Mouse (Mus musculus) embryonic facial prominence, embryonic 12.5 days (tissue): Measurements from ENCODE around the gene Lgr5. TPM values are rescaled to one million over a fixed set of nuclear protein-coding genes. Genes with fewer than 3 reads are reported as not detected.

Experiments used
- ATAC-seq: fragments of 200-750 bp; cut with Nextera tagmentation; 2 replicates; pipeline ENCODE4 v1.8.0; 2017; ENCODE audit not compliant: insufficient number of reproducible peaks, insufficient read depth, low FRiP score, low TSS enrichment
- H3K27ac ChIP-seq: fragments of 300-500 bp; sonication (generic); 2 replicates; pipeline ENCODE4 v1.5.1; 2016; ENCODE audit warnings: mild to moderate bottlenecking
- H3K27me3 ChIP-seq: fragments of 300-500 bp; sonication (generic); 2 replicates; pipeline ENCODE4 v1.6.1; 2016; ENCODE audit warnings: mild to moderate bottlenecking, moderate library complexity
- H3K36me3 ChIP-seq: fragments of 300-500 bp; sonication (generic); 2 replicates; pipeline ENCODE4 v1.6.1; 2016; ENCODE audit warnings: mild to moderate bottlenecking
- H3K4me1 ChIP-seq: fragments of 300-500 bp; sonication (generic); 2 replicates; pipeline ENCODE4 v1.6.1; 2016
- H3K4me2 ChIP-seq: fragments of 300-500 bp; sonication (generic); replicated peaks from 2 replicates; pipeline ENCODE4 v1.6.1; 2016; ENCODE audit warnings: mild to moderate bottlenecking, moderate library complexity
- H3K4me3 ChIP-seq: fragments of 300-500 bp; sonication (generic); 2 replicates; pipeline ENCODE4 v1.5.1; 2016; ENCODE audit warnings: mild to moderate bottlenecking
- H3K9ac ChIP-seq: fragments of 300-500 bp; sonication (generic); 2 replicates; pipeline ENCODE4 v1.6.1; 2016; ENCODE audit warnings: mild to moderate bottlenecking, moderate library complexity
- H3K9me3 ChIP-seq: fragments of 300-500 bp; sonication (generic); 2 replicates; pipeline ENCODE4 v1.6.1; 2016; ENCODE audit warnings: mild to moderate bottlenecking, moderate library complexity
- WGBS: fragments of 180-500 bp; shearing (Covaris S2); methylation state at CpG from one replicate; pipeline ENCODE4 v1.1.7; 2016; 5-methylcytosine and 5-hydroxymethylcytosine counted together
- polyA plus RNA-seq: library from polyadenylated mRNA; unstranded; fragments of >200 nt; fragmentation: Nextera tagmentation; extraction: Ambion mirVana; gene quantifications from 2 replicates; pipeline ENCODE4 v1.2.1, GENCODE M21; 2016

Lgr5 gene
- polyA plus RNA-seq, 1 experiment from 2014 or later = 22.1 TPM

- Histone ChIP-seq H3K27me3 (no peaks in the 10 kb centered on the region), H3K9ac (no peak within 1 kb of the TSS), H3K27ac (no peak within 1 kb of the TSS), H3K4me2 (no peak within 1 kb of the TSS), H3K4me1 (no peaks in the 10 kb centered on the region), H3K9me3 (0 out of 2 replicates have a peak, but pooled peaks cover 3% of the 10 kb centered on the region), H3K36me3 (no peaks in the 10 kb centered on the region), H3K4me3 (no peak within 1 kb of the TSS)
- ATAC-seq = no peak
- 82% methylated on average over 15 of the region's 15 CpGs for WGBS
These were observed 17.7 kb downstream of the Lgr5 start, which contains the start of gene A930009A15Rik for GRCm38 (mm10) chr10:115569712-115570491. Gene A930009A15Rik, plus strand, starts transcription at chr10:115569986.

GRCm38 (mm10) chr10:115563961-115564360 lies 23.6 kb downstream of the Lgr5 start:
- H3K27ac ChIP-seq = no peak overlapping the region
- H3K4me2 ChIP-seq = no peak overlapping the region
- no peak overlapping the region for H3K9ac ChIP-seq
- no peak for ATAC-seq
- no peaks in the 10 kb centered on the region for H3K27me3 ChIP-seq
- WGBS = 74% methylated on average over 5 of the region's 5 CpGs
- H3K36me3 ChIP-seq = no peaks in the 10 kb centered on the region
- H3K4me3 ChIP-seq = no peak overlapping the region
- H3K9me3 ChIP-seq = 0 out of 2 replicates have a peak, but pooled peaks cover 3% of the 10 kb centered on the region
- H3K4me1 ChIP-seq = no peaks in the 10 kb centered on the region

- WGBS = 87% methylated on average over 4 of the region's 4 CpGs
- no peaks in the 10 kb centered on the region for H3K27me3 ChIP-seq
- no peak overlapping the region for H3K27ac ChIP-seq
- H3K9me3 ChIP-seq = 0 out of 2 replicates have a peak, but pooled peaks cover 3% of the 10 kb centered on the region
- no peak for ATAC-seq
- H3K9ac ChIP-seq = no peak overlapping the region
- no peak overlapping the region for H3K4me2 ChIP-seq
- no peak overlapping the region for H3K4me3 ChIP-seq
- no peaks in the 10 kb centered on the region for H3K36me3 ChIP-seq
- no peaks in the 10 kb centered on the region for H3K4me1 ChIP-seq
These were observed 24.5 kb downstream of the Lgr5 start for GRCm38 (mm10) chr10:115562911-115563686.

- Histone ChIP-seq H3K4me1 (peaks cover 8% of the 10 kb centered on the region), H3K27me3 (no peaks in the 10 kb centered on the region), H3K9ac (no peak overlapping the region), H3K4me3 (no peak overlapping the region), H3K36me3 (no peaks in the 10 kb centered on the region), H3K4me2 (no peak overlapping the region), H3K9me3 (no peaks in the 10 kb centered on the region), H3K27ac (no peak overlapping the region)
- ATAC-seq = no peak
- WGBS = 73% methylated on average over 12 of the region's 12 CpGs
These were observed 26.3 kb downstream of the Lgr5 start for GRCm38 (mm10) chr10:115561136-115561880.

GRCm38 (mm10) chr10:115556738-115557242 lies 30.8 kb downstream of the Lgr5 start:
- Histone ChIP-seq H3K4me1 (peaks cover 13% of the 10 kb centered on the region), H3K9me3 (no peaks in the 10 kb centered on the region), H3K9ac (no peak overlapping the region), H3K36me3 (no peaks in the 10 kb centered on the region), H3K4me2 (peak overlapping the region; percentile 21), H3K27me3 (no peaks in the 10 kb centered on the region), H3K27ac (0 out of 2 replicates have a peak overlapping the region, but pooled peaks have one; percentile 36), H3K4me3 (no peak overlapping the region)
- ATAC-seq = peak; percentile 24; the same call in 1 of the 2 replicates
- 28% methylated on average over 12 of the region's 12 CpGs for WGBS

- H3K9me3 ChIP-seq = no peaks in the 10 kb centered on the region
- ATAC-seq = no peak
- H3K27me3 ChIP-seq = no peaks in the 10 kb centered on the region
- no peak overlapping the region for H3K27ac ChIP-seq
- no peak overlapping the region for H3K4me3 ChIP-seq
- no peak overlapping the region for H3K4me2 ChIP-seq
- no peaks in the 10 kb centered on the region for H3K36me3 ChIP-seq
- peaks cover 13% of the 10 kb centered on the region for H3K4me1 ChIP-seq
- WGBS = 43% methylated on average over 2 of the region's 2 CpGs
- no peak overlapping the region for H3K9ac ChIP-seq
These were observed 32.3 kb downstream of the Lgr5 start for GRCm38 (mm10) chr10:115555191-115555765.

GRCm38 (mm10) chr10:115553352-115554113 lies 34.0 kb downstream of the Lgr5 start:
- H3K27ac ChIP-seq = no peak overlapping the region
- 0 out of 2 replicates have a peak overlapping the region, but pooled peaks have one; percentile 11 for H3K4me2 ChIP-seq
- H3K27me3 ChIP-seq = no peaks in the 10 kb centered on the region
- WGBS = 48% methylated on average over 11 of the region's 11 CpGs
- ATAC-seq = 0 out of 2 replicates have a peak, but pooled peaks have one; percentile 58
- no peaks in the 10 kb centered on the region for H3K9me3 ChIP-seq
- H3K4me3 ChIP-seq = no peak overlapping the region
- H3K9ac ChIP-seq = no peak overlapping the region
- no peaks in the 10 kb centered on the region for H3K36me3 ChIP-seq
- H3K4me1 ChIP-seq = peaks cover 13% of the 10 kb centered on the region

GRCm38 (mm10) chr10:115551069-115551468 lies 36.5 kb downstream of the Lgr5 start:
- Histone ChIP-seq H3K4me2 (no peak overlapping the region), H3K4me3 (no peak overlapping the region), H3K4me1 (0 out of 2 replicates have a peak, but pooled peaks cover 5% of the 10 kb centered on the region), H3K27ac (no peak overlapping the region), H3K36me3 (no peaks in the 10 kb centered on the region), H3K9ac (no peak overlapping the region), H3K9me3 (no peaks in the 10 kb centered on the region), H3K27me3 (no peaks in the 10 kb centered on the region)
- ATAC-seq = no peak
- 73% methylated on average over 3 of the region's 3 CpGs for WGBS

GRCm38 (mm10) chr10:115550253-115550652 lies 37.3 kb downstream of the Lgr5 start:
- 66% methylated on average over 7 of the region's 7 CpGs for WGBS
- H3K4me2 ChIP-seq = no peak overlapping the region
- H3K27ac ChIP-seq = no peak overlapping the region
- no peaks in the 10 kb centered on the region for H3K9me3 ChIP-seq
- H3K4me3 ChIP-seq = no peak overlapping the region
- H3K4me1 ChIP-seq = 0 out of 2 replicates have a peak, but pooled peaks cover 5% of the 10 kb centered on the region
- H3K36me3 ChIP-seq = no peaks in the 10 kb centered on the region
- ATAC-seq = no peak
- H3K9ac ChIP-seq = no peak overlapping the region
- no peaks in the 10 kb centered on the region for H3K27me3 ChIP-seq

- Histone ChIP-seq H3K4me3 (no peak overlapping the region), H3K27me3 (no peaks in the 10 kb centered on the region), H3K27ac (no peak overlapping the region), H3K9me3 (no peaks in the 10 kb centered on the region), H3K4me2 (no peak overlapping the region), H3K4me1 (no peaks in the 10 kb centered on the region), H3K9ac (no peak overlapping the region), H3K36me3 (no peaks in the 10 kb centered on the region)
- WGBS = 87% methylated on average over 6 of the region's 6 CpGs
- ATAC-seq = no peak
These were observed 44.7 kb downstream of the Lgr5 start for GRCm38 (mm10) chr10:115542917-115543316.
